Mouse (Mus musculus) bone marrow macrophage, adult 2 months (primary cell): ENCODE results near the gene Mphosph10.

Source experiments
- CTCF ChIP-seq: IDR thresholded peaks from 2 replicates; pipeline ENCODE4 v1.5.1; 2012; ENCODE audit warnings: low read depth, mild to moderate bottlenecking, low read length, moderate library complexity
- POLR2A ChIP-seq: IDR thresholded peaks from 2 replicates; pipeline ENCODE4 v1.6.1; 2012; ENCODE audit warnings: mild to moderate bottlenecking, low read depth, low read length, borderline replicate concordance

DNA sequence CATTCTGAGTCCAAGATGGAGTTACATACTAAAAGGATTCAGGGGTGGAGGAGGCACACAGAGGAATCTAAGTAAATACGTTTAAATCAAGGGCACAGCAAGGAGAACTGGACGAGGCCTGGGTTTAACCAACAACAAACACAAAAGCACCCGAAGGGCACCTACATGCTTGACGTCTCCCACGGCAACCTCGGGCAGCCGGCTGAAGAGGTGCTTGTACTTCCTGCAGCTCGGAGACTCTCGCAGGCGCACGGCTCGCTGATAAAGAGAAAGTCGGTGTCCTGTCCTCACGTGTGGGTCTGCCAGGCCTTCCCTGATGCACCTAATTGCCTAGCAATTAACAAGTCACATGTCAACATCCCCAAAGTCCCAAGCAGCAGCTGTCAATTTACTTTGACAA, 37.9 kb downstream of the Mphosph10 start:
- TF ChIP-seq CTCF (no peak), POLR2A (no peak)
